Mouse (Mus musculus): ENCODE results near the gene Sla2. TPM values are rescaled to one million over a fixed set of nuclear protein-coding genes. Genes with fewer than 3 reads are reported as not detected.
"Not testable (repeated sequence)": the region's sequence is repeated elsewhere in the genome, so short reads cannot be mapped to it uniquely, and the experiment has no call there.

Sla2 gene
- polyA plus RNA-seq (2016; fragmentation: Nextera tagmentation; extraction: Ambion mirVana), result 0.23 and 0.34 TPM in 2 replicates

DNA sequence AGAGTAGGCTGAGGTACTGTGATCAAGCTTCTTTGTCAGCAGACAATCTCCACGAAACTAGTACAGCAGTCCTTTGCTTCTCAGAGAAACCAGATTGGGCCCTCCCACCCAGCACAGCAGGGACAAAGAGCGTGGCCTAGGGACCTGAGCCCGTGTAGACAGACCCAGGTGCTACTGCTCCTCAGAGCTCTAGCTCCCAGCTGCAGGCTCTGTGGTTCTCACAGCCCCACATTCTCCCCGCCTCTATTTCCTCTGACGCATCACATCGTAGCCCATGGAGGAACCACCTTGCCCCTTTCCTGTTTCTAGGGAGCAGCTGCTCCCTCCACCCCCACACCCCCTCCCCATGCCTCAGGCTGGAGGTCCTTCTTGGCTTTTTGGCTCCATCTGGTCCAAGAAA, at the start of gene Sla2:
Gene Sla2 (minus strand): TSS at position 176 of the 400 bp plus-strand sequence.
- no peak for ATAC-seq (ENCODE audit: low FRiP score)
- 67% methylated on average over 6 of the region's 6 CpGs for whole genome bisulfite sequencing

DNA sequence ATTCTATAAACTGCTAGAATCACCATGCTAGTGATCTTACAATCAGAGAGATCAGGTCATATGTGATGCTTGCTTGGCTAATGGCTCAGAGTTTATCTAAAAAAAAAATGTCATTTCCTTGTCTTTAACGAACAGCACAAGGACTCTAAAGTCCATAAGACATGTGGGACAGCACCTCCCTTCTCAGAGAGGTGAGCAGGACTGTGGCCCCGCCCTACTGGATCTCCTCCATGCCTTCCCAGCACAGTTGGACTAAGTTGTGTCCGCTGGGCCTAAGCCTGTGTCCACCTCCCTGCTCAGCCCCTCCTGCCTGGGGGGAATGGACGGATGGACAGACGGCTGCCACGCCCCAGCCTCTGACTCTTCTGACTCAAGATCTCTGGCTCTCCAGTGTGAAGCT, 48.0 kb upstream of the Sla2 start:
- Histone ChIP-seq H3K27me3 (no peaks in the 10 kb centered on the region), H3K9me3 (replicated peaks) (no peaks in the 10 kb centered on the region), H3K9ac (no peak overlapping the region), H3K4me3 (no peak overlapping the region), H3K27ac (no peak overlapping the region), H3K36me3 (peaks cover 37% of the 10 kb centered on the region), H3K4me1 (no peaks in the 10 kb centered on the region), H3K4me2 (replicated peaks) (no peak overlapping the region)
- no peak for ATAC-seq (ENCODE audit: low FRiP score)
- 94% methylated on average over 6 of the region's 6 CpGs for WGBS

More for the DNA sequence above, at the start of gene Sla2:
- no peaks in the 10 kb centered on the region for H3K27me3 ChIP-seq
- H3K9me3 ChIP-seq (replicated peaks), result no peaks in the 10 kb centered on the region
- no peak within 1 kb of the TSS for H3K27ac ChIP-seq
- peaks cover 1% of the 10 kb centered on the region for H3K4me1 ChIP-seq
- no peak within 1 kb of the TSS for H3K9ac ChIP-seq
- no peak within 1 kb of the TSS for H3K4me3 ChIP-seq
- H3K36me3 ChIP-seq, result no peaks in the 10 kb centered on the region
- no peak within 1 kb of the TSS for H3K4me2 ChIP-seq (replicated peaks)

DNA sequence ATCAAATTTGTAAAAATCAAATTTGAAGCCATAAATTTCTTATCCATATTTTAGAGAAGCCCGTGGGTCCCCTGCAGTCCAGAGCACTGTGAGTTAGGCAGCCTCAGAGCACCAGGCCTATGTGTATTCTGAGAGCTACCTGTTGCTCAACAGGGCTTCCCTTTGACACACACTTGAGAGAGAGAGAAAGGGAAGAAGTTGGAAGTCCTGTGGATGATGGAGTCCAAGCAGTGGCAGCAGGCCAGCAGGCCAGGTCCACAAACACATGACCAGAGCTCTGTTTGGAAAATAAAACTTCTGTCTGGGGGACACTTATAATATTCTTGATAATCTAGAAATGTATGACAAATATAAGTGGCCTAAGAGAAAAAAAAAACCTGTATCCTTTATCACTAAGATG, 46.4 kb upstream of the Sla2 start:
- WGBS, result 96% methylated on average over 1 of the region's 1 CpGs
- no peaks in the 10 kb centered on the region for H3K27me3 ChIP-seq
- H3K36me3 ChIP-seq, result peaks cover 38% of the 10 kb centered on the region
- ATAC-seq (ENCODE audit: low FRiP score), result no peak
- H3K4me1 ChIP-seq, result no peaks in the 10 kb centered on the region
- no peak overlapping the region for H3K9ac ChIP-seq
- no peak overlapping the region for H3K27ac ChIP-seq
- no peak overlapping the region for H3K4me2 ChIP-seq (replicated peaks)
- no peaks in the 10 kb centered on the region for H3K9me3 ChIP-seq (replicated peaks)
- H3K4me3 ChIP-seq, result no peak overlapping the region

DNA sequence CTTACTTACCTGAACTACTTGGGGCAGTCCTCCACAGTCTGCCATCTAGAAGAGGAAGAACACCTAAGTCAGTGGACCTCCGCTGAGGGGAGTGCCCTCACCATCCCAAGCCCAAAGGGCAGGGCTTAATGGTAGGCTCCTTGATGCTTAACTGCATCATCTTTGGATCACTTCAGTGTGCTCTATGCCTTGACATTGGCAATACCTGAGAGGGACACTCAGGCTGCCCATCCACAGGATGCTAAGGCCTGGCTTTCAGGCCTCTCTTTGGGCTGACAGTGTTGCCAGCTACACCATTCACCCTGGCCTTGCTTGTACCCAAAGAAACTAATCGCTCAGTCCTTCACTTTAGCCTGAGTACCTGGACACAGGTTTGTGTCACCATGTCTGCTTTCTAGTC, 44.4 kb upstream of the Sla2 start:
- no peak overlapping the region for H3K4me3 ChIP-seq
- 92% methylated on average over 2 of the region's 2 CpGs for WGBS
- peaks cover 40% of the 10 kb centered on the region for H3K36me3 ChIP-seq
- H3K9me3 ChIP-seq (replicated peaks), result no peaks in the 10 kb centered on the region
- no peak for ATAC-seq (ENCODE audit: low FRiP score)
- no peak overlapping the region for H3K4me2 ChIP-seq (replicated peaks)
- H3K27ac ChIP-seq, result no peak overlapping the region
- H3K4me1 ChIP-seq, result peaks cover 1% of the 10 kb centered on the region; the same call in 1 of the 2 replicates
- H3K9ac ChIP-seq, result no peak overlapping the region
- H3K27me3 ChIP-seq, result no peaks in the 10 kb centered on the region

DNA sequence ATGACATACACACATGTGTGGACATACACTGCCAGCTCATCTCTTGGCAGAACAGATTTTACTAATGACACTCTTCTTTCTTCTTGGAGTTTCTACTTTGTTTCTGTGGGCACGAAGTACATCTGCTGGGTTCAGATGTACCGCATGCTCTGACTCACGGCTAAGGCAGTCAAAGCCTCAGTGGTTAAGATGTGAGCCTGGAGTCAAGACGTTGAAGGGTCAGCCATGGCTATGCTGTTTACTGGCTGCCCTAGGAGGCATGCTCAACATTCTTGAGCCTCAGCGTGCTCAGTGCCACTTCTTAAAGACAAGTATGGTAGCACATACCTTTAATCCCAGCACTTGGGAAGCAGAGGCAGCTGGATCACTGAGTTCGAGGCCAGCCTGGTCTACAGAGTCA, 43.6 kb upstream of the Sla2 start:
- no peak overlapping the region for H3K4me3 ChIP-seq
- H3K4me2 ChIP-seq (replicated peaks), result no peak overlapping the region
- H3K9ac ChIP-seq, result no peak overlapping the region
- no peak for ATAC-seq (ENCODE audit: low FRiP score)
- WGBS, result 92% methylated on average over 6 of the region's 6 CpGs
- H3K27me3 ChIP-seq, result no peaks in the 10 kb centered on the region
- H3K27ac ChIP-seq, result no peak overlapping the region
- peaks cover 4% of the 10 kb centered on the region; the same call in 1 of the 2 replicates for H3K4me1 ChIP-seq
- peaks cover 35% of the 10 kb centered on the region for H3K36me3 ChIP-seq
- H3K9me3 ChIP-seq (replicated peaks), result no peaks in the 10 kb centered on the region

DNA sequence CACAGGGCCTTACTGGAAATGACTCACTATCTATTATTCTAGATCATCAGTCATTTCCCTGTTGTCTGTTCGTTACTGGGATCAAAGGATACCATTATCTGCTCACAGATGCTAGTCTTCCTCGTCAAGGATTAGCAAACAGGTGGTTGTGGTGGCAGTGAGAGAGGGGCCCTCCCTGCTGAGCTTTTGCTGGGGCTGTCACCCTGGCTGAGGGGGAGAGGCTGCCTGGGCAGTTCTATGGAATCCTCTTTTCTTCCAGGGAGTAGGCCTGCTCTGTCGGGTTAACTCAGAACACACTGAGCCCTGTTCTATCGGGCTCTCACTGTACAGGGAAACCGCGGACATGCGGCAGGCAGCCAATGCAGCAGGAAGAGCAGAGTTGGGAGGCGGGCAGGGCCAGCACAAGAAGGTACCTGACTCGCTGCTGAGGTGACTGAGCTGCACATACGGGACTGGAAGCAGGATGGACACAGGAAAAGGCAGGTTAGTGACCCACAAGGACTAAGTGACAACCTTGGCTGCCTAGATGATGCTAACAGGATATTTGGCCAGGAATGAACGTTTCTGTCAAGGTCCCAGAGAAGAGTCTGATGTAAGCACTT, 42.6 kb upstream of the Sla2 start:
- Histone ChIP-seq H3K4me1 (peaks cover 4% of the 10 kb centered on the region; the same call in 1 of the 2 replicates), H3K27ac (no peak overlapping the region), H3K9ac (no peak overlapping the region), H3K9me3 (replicated peaks) (no peaks in the 10 kb centered on the region), H3K36me3 (peaks cover 31% of the 10 kb centered on the region), H3K4me2 (replicated peaks) (no peak overlapping the region), H3K27me3 (no peaks in the 10 kb centered on the region), H3K4me3 (no peak overlapping the region)
- 66% methylated on average over 11 of the region's 11 CpGs for WGBS
- no peak for ATAC-seq (ENCODE audit: low FRiP score)

DNA sequence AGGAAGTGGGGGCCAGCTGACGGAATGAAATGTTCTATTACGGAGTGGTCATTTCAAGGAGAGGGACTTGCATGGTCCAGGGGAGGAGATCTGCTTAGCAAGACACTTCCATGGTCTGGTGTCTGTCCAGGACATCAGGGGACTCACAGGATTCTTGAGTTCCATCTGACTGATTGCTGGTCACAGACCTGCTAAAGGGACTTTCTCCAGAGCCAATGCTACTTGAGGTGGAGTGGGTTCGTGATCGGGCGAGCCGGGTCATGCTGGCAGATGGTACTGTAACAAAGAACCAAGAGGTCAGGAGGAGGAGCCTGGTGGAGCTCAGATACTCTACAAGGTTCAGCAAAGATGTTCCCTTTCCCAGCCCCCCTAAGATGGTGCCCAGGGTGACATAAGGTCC, 41.6 kb upstream of the Sla2 start:
- Histone ChIP-seq H3K9ac (no peak overlapping the region), H3K36me3 (peaks cover 31% of the 10 kb centered on the region), H3K27me3 (no peaks in the 10 kb centered on the region), H3K4me1 (peaks cover 4% of the 10 kb centered on the region; the same call in 1 of the 2 replicates), H3K4me3 (no peak overlapping the region), H3K4me2 (replicated peaks) (no peak overlapping the region), H3K27ac (no peak overlapping the region), H3K9me3 (replicated peaks) (no peaks in the 10 kb centered on the region)
- 94% methylated on average over 6 of the region's 6 CpGs for WGBS
- no peak for ATAC-seq (ENCODE audit: low FRiP score)

DNA sequence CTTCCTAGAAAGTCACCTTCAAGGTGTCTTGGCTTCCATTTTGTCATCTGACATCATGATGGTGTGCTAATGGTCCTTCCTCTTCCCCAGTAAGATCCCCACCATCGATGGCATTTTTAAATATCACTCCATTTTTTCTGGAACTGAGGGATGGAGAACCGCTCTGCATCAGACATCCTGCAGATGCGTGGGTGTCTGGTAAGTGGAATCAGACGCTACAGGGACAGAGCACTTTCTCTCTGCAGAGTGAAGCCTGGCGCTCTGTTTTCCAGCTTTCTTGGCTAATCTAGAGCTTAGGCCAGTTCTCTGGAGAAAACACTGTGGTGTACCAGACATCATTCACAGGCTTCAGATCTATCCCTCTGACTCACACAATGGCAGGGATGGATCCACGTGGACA, 40.7 kb upstream of the Sla2 start:
- Histone ChIP-seq H3K4me3 (no peak overlapping the region), H3K9ac (no peak overlapping the region), H3K27me3 (no peaks in the 10 kb centered on the region), H3K36me3 (peaks cover 31% of the 10 kb centered on the region), H3K27ac (no peak overlapping the region), H3K4me1 (peaks cover 4% of the 10 kb centered on the region; the same call in 1 of the 2 replicates), H3K9me3 (replicated peaks) (no peaks in the 10 kb centered on the region), H3K4me2 (replicated peaks) (no peak overlapping the region)
- WGBS, result 87% methylated on average over 6 of the region's 6 CpGs
- ATAC-seq (ENCODE audit: low FRiP score), result no peak

DNA sequence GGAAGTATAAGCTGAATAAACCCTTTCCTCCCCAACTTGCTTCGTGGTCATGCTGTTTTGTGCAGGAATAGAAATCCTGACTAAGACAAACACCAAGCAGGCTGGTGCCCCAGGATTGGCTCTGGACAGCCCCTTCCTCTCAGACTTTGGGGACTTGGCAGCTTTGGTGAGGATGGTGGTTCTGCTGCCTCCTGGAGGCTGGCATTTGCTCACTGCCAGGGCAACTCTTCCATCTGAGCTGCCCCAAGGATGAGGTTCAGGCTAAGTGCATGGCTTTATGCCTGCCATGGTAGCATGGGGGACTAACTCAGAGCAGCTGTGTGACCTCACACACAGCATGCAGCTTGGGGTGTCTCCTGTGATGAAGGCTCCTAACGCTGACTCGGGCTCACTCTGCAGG, 38.6 kb upstream of the Sla2 start:
- not testable (repeated sequence) for H3K4me3 ChIP-seq; H3K4me1 ChIP-seq; H3K4me2 ChIP-seq (replicated peaks); H3K27ac ChIP-seq; H3K9ac ChIP-seq; ATAC-seq (ENCODE audit: low FRiP score); H3K9me3 ChIP-seq (replicated peaks); H3K27me3 ChIP-seq
- WGBS, result 71% methylated on average over 3 of the region's 3 CpGs
- peaks cover 23% of the 10 kb centered on the region for H3K36me3 ChIP-seq

DNA sequence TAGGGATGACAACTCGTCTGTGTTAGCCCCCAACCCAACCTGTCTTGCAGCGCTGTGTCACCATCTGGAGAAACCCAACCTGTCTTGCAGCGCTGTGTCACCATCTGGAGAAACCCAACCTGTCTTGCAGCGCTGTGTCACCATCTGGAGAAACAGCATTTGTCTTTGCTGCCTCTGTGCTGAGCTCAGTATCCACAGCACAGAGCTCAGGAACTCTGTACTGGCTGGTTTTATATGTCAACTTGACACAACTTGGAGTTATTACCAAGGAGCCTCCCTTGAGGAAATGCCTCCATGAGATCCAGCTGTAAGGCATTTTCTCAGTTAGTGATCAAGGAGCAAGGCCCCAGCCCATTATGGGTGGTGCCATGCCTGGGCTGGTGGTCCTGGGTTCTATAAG, 38.1 kb upstream of the Sla2 start:
- H3K9ac ChIP-seq; H3K27ac ChIP-seq; H3K4me1 ChIP-seq; H3K27me3 ChIP-seq; H3K4me3 ChIP-seq; H3K4me2 ChIP-seq (replicated peaks); ATAC-seq (ENCODE audit: low FRiP score); H3K9me3 ChIP-seq (replicated peaks): not testable (repeated sequence)
- H3K36me3 ChIP-seq, result peaks cover 19% of the 10 kb centered on the region; the same call in 1 of the 2 replicates
- 85% methylated on average over 4 of the region's 4 CpGs for WGBS

DNA sequence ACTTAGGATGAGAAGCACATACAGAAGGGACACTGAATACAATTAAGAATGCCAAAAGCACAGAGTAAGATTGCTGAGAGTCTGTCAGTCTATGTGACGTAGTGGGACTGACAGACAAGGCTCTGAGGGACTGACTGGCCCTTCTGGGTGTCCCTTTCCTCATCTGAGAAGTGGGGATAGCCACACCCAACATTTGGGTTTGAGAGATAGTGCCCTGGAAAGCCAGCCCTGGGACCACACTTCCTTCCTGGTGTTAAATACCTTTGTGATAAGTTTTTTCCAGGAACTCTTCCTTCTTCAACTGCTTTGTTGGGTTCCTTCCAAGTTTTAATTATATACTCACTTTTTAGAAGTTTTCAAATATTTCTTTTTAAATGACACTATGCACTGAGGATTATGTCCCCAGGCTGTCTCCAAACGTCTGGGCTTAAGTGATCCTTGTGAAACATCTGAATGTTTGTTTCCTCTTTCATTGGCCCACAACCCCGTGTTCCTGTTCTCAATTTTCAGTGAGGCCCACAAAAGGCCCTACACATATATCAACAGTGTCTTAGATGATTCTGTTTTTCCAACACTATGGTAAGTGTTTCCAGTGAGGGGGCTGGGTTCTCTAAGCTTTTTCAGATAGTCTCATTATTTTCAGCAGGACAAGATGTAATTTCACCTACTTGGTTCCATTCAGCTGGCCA, 37.4 kb upstream of the Sla2 start:
- Histone ChIP-seq H3K36me3 (peaks cover 19% of the 10 kb centered on the region; the same call in 1 of the 2 replicates), H3K27me3 (no peaks in the 10 kb centered on the region), H3K9me3 (replicated peaks) (no peaks in the 10 kb centered on the region), H3K4me1 (peaks cover 4% of the 10 kb centered on the region; the same call in 1 of the 2 replicates), H3K27ac (no peak overlapping the region), H3K9ac (no peak overlapping the region), H3K4me3 (no peak overlapping the region), H3K4me2 (replicated peaks) (no peak overlapping the region)
- ATAC-seq (ENCODE audit: low FRiP score), result no peak
- WGBS, result 69% methylated on average over 3 of the region's 3 CpGs

DNA sequence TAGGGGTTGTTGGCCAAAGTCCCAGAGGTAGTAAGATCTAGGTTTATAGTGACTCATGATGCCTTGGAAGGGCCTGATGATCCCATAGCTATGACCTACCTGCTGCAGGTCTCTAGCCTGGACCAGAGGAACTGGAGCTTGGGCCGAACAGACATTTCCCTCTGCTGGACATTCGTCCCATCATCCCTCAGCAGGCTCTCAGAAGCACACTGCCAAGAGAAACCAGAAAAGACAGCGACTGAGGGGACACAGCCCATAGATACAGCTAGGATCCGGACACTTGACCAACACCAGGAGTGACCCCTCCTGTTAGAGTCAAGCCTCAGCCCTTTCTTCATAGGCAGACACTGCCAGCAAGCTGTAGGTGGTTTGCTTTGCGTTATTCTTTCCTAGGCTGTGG, 36.1 kb upstream of the Sla2 start:
- H3K4me1 ChIP-seq, result peaks cover 4% of the 10 kb centered on the region; the same call in 1 of the 2 replicates
- WGBS, result 86% methylated on average over 5 of the region's 5 CpGs
- H3K27me3 ChIP-seq, result no peaks in the 10 kb centered on the region
- no peak for ATAC-seq (ENCODE audit: low FRiP score)
- H3K27ac ChIP-seq, result no peak overlapping the region
- H3K4me3 ChIP-seq, result no peak overlapping the region
- no peak overlapping the region for H3K4me2 ChIP-seq (replicated peaks)
- no peaks in the 10 kb centered on the region for H3K9me3 ChIP-seq (replicated peaks)
- H3K36me3 ChIP-seq, result peaks cover 13% of the 10 kb centered on the region; the same call in 1 of the 2 replicates
- no peak overlapping the region for H3K9ac ChIP-seq

DNA sequence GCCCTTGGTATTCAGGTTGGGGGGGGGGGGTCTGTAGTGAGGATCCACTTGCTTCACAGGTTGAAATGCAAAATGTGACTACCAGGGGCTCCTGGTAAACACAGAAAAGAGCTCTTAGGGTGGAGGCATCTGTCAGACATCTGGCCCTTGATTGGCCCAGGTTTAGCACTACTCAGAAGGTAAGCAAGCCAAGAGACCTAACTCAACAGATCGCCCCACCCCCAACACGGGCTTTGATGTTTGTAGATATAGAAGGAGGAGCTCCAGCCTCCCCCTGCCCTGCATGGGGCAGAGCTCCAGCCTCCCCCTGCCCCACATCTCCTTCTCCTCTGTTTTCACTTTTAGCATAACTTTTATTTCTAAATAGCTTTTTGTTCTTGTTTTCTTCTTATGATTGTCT, 32.8 kb upstream of the Sla2 start:
- H3K4me3 ChIP-seq, result no peak overlapping the region
- WGBS, result 63% methylated on average over 2 of the region's 2 CpGs

More for the DNA sequence above, 32.8 kb upstream of the Sla2 start:
- no peak overlapping the region for H3K4me2 ChIP-seq (replicated peaks)
- no peak overlapping the region for H3K9ac ChIP-seq
- H3K36me3 ChIP-seq, result no peaks in the 10 kb centered on the region
- H3K4me1 ChIP-seq, result no peaks in the 10 kb centered on the region
- no peaks in the 10 kb centered on the region for H3K9me3 ChIP-seq (replicated peaks)
- H3K27ac ChIP-seq, result no peak overlapping the region
- H3K27me3 ChIP-seq, result no peaks in the 10 kb centered on the region
- ATAC-seq (ENCODE audit: low FRiP score), result no peak

Data from hindbrain, embryonic 12.5 days (tissue).